Mouse (Mus musculus): Measurements from ENCODE around the gene Slc22a3. TPM values are rescaled to one million over a fixed set of nuclear protein-coding genes. Genes with fewer than 3 reads are reported as not detected.

The Slc22a3 gene
- polyA plus RNA-seq, 1 experiment: not detected

- TF ChIP-seq GATA1 (IDR thresholded peaks at IDR 0.05; ENCODE audit: low read length) (no peak), TAL1 (IDR thresholded peaks at IDR 0.05; ENCODE audit: low read length) (no peak)
- Histone ChIP-seq H3K27me3 (ENCODE audit: control insufficient read depth) (peaks cover 8% of the 10 kb centered on the region), H3K9me3 (ENCODE audit: control insufficient read depth, low read length) (no peaks in the 10 kb centered on the region), H3K4me1 (ENCODE audit: control insufficient read depth) (peaks cover 2% of the 10 kb centered on the region), H3K36me3 (ENCODE audit: control insufficient read depth) (no peaks in the 10 kb centered on the region), H3K4me3 (replicated peaks) (no peak overlapping the region)
Measured at GRCm38 (mm10) chr17:12513107-12513923, 5.8 kb upstream of the Slc22a3 start.

GRCm38 (mm10) chr17:12511193-12511592, 3.7 kb upstream of the Slc22a3 start:
- TF ChIP-seq GATA1 (IDR thresholded peaks at IDR 0.05; ENCODE audit: low read length) (no peak), TAL1 (IDR thresholded peaks at IDR 0.05; ENCODE audit: low read length) (no peak)
- Histone ChIP-seq H3K36me3 (ENCODE audit: control insufficient read depth) (no peaks in the 10 kb centered on the region), H3K9me3 (ENCODE audit: control insufficient read depth, low read length) (no peaks in the 10 kb centered on the region), H3K27me3 (ENCODE audit: control insufficient read depth) (peaks cover 29% of the 10 kb centered on the region), H3K4me3 (replicated peaks) (no peak overlapping the region), H3K4me1 (ENCODE audit: control insufficient read depth) (peaks cover 9% of the 10 kb centered on the region)

GRCm38 (mm10) chr17:12508376-12508775, 872 bp upstream of the Slc22a3 start:
- no peak for TF ChIP-seq GATA1 (IDR thresholded peaks at IDR 0.05; ENCODE audit: low read length)
- no peak for TF ChIP-seq TAL1 (IDR thresholded peaks at IDR 0.05; ENCODE audit: low read length)
- no peak overlapping the region for H3K4me3 ChIP-seq (replicated peaks)
- H3K9me3 ChIP-seq (ENCODE audit: control insufficient read depth, low read length): no peaks in the 10 kb centered on the region
- H3K36me3 ChIP-seq (ENCODE audit: control insufficient read depth): no peaks in the 10 kb centered on the region
- H3K27me3 ChIP-seq (ENCODE audit: control insufficient read depth): peaks cover 44% of the 10 kb centered on the region
- H3K4me1 ChIP-seq (ENCODE audit: control insufficient read depth): peaks cover 7% of the 10 kb centered on the region

- H3K27me3 ChIP-seq (ENCODE audit: control insufficient read depth): peaks cover 44% of the 10 kb centered on the region
- no peaks in the 10 kb centered on the region for H3K36me3 ChIP-seq (ENCODE audit: control insufficient read depth)
- H3K4me3 ChIP-seq (replicated peaks): peak overlapping the region; percentile 30
- TF ChIP-seq TAL1 (IDR thresholded peaks at IDR 0.05; ENCODE audit: low read length) (no peak), GATA1 (IDR thresholded peaks at IDR 0.05; ENCODE audit: low read length) (no peak)
- H3K4me1 ChIP-seq (ENCODE audit: control insufficient read depth): peaks cover 7% of the 10 kb centered on the region
- H3K9me3 ChIP-seq (ENCODE audit: control insufficient read depth, low read length): no peaks in the 10 kb centered on the region
Measured at GRCm38 (mm10) chr17:12506903-12507563, 471 bp downstream of the Slc22a3 start.

GRCm38 (mm10) chr17:12505708-12506107, 1.8 kb downstream of the Slc22a3 start:
- no peaks in the 10 kb centered on the region for H3K9me3 ChIP-seq (ENCODE audit: control insufficient read depth, low read length)
- H3K36me3 ChIP-seq (ENCODE audit: control insufficient read depth): no peaks in the 10 kb centered on the region
- peaks cover 44% of the 10 kb centered on the region for H3K27me3 ChIP-seq (ENCODE audit: control insufficient read depth)
- TF ChIP-seq GATA1 (IDR thresholded peaks at IDR 0.05; ENCODE audit: low read length): no peak
- TF ChIP-seq TAL1 (IDR thresholded peaks at IDR 0.05; ENCODE audit: low read length): no peak
- peaks cover 7% of the 10 kb centered on the region for H3K4me1 ChIP-seq (ENCODE audit: control insufficient read depth)
- H3K4me3 ChIP-seq (replicated peaks): no peak overlapping the region

- TF ChIP-seq TAL1 (IDR thresholded peaks at IDR 0.05; ENCODE audit: low read length): no peak
- TF ChIP-seq GATA1 (IDR thresholded peaks at IDR 0.05; ENCODE audit: low read length): no peak
- no peak overlapping the region for H3K4me3 ChIP-seq (replicated peaks)
- H3K27me3 ChIP-seq (ENCODE audit: control insufficient read depth): peaks cover 2% of the 10 kb centered on the region; the same call in 1 of the 2 replicates
- no peaks in the 10 kb centered on the region for H3K9me3 ChIP-seq (ENCODE audit: control insufficient read depth, low read length)
- H3K4me1 ChIP-seq (ENCODE audit: control insufficient read depth): no peaks in the 10 kb centered on the region
- no peaks in the 10 kb centered on the region for H3K36me3 ChIP-seq (ENCODE audit: control insufficient read depth)
Measured at GRCm38 (mm10) chr17:12499426-12499825, 8.1 kb downstream of the Slc22a3 start.

- TF ChIP-seq GATA1 (IDR thresholded peaks at IDR 0.05; ENCODE audit: low read length) (no peak), TAL1 (IDR thresholded peaks at IDR 0.05; ENCODE audit: low read length) (no peak)
- Histone ChIP-seq H3K36me3 (ENCODE audit: control insufficient read depth) (no peaks in the 10 kb centered on the region), H3K27me3 (ENCODE audit: control insufficient read depth) (no peaks in the 10 kb centered on the region), H3K4me1 (ENCODE audit: control insufficient read depth) (no peaks in the 10 kb centered on the region), H3K4me3 (replicated peaks) (no peak overlapping the region), H3K9me3 (ENCODE audit: control insufficient read depth, low read length) (no peaks in the 10 kb centered on the region)
Measured at GRCm38 (mm10) chr17:12495558-12495957, 11.9 kb downstream of the Slc22a3 start.

- no peaks in the 10 kb centered on the region for H3K36me3 ChIP-seq (ENCODE audit: control insufficient read depth)
- H3K4me1 ChIP-seq (ENCODE audit: control insufficient read depth): no peaks in the 10 kb centered on the region
- TF ChIP-seq TAL1 (IDR thresholded peaks at IDR 0.05; ENCODE audit: low read length): no peak
- no peak for TF ChIP-seq GATA1 (IDR thresholded peaks at IDR 0.05; ENCODE audit: low read length)
- no peak overlapping the region for H3K4me3 ChIP-seq (replicated peaks)
- H3K9me3 ChIP-seq (ENCODE audit: control insufficient read depth, low read length): no peaks in the 10 kb centered on the region
- H3K27me3 ChIP-seq (ENCODE audit: control insufficient read depth): no peaks in the 10 kb centered on the region
Measured at GRCm38 (mm10) chr17:12491591-12491990, 15.9 kb downstream of the Slc22a3 start.

GRCm38 (mm10) chr17:12489888-12490287, 17.6 kb downstream of the Slc22a3 start:
- Histone ChIP-seq H3K36me3 (ENCODE audit: control insufficient read depth) (no peaks in the 10 kb centered on the region), H3K9me3 (ENCODE audit: control insufficient read depth, low read length) (no peaks in the 10 kb centered on the region), H3K4me1 (ENCODE audit: control insufficient read depth) (no peaks in the 10 kb centered on the region), H3K27me3 (ENCODE audit: control insufficient read depth) (no peaks in the 10 kb centered on the region), H3K4me3 (replicated peaks) (no peak overlapping the region)
- TF ChIP-seq TAL1 (IDR thresholded peaks at IDR 0.05; ENCODE audit: low read length): no peak
- no peak for TF ChIP-seq GATA1 (IDR thresholded peaks at IDR 0.05; ENCODE audit: low read length)
